Mouse (Mus musculus) c-Kit-negative CD71-positive TER-119-positive erythroid progenitor cells, embryonic 14.5 days (primary cell): Measurements from ENCODE around the gene Tfb2m.

Experiments used
- DNase-seq: peaks from one replicate; pipeline ENCODE4 v3.0.0-alpha.2; 2013; ENCODE audit warnings: low read depth, low spot score

Gene Tfb2m

DNA sequence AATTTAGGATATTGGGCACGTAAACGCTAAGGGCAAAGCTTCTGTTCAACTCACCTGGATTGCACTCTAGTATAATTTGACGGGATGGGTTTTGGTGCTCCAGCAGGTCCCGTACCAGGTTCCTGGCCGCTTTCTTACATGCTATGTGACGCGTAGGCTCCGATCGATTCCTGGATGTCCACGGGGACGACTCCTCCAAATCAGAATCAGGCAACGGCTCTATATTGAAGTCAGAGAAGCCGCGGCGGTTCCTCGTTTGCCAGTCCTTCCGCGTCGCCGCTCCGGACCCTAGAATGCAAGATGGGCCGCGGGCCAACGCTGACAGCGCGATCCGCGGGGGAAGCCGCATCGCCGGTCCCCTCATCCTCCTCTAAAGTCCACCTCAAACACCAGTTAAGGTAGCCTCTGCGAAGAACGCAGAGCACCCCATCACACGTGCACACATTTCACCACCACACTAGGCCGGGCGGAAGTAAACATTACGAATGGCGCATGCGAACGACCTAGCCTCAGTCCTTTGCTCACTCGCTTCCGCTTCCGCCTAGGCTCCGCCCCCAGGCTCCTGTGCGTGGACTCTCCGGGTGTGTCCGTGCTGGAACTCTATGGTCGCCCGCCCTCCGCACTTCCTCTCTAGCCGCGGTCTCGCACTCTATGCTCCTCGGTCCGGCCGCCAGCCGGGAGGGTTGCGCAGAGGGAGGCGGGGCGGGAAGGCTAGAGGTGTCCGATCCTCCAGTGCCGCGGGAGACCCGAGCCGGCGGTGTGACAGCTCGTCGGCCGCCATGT lies at the start of gene Tfb2m, which contains the start of gene Cnst:
Gene Tfb2m, minus strand, starts transcription at position 500 of the 783 bp plus-strand sequence.
Gene Cnst, plus strand, starts transcription at position 603 of the 783 bp plus-strand sequence.
- peak; percentile 92 for DNase-seq

DNA sequence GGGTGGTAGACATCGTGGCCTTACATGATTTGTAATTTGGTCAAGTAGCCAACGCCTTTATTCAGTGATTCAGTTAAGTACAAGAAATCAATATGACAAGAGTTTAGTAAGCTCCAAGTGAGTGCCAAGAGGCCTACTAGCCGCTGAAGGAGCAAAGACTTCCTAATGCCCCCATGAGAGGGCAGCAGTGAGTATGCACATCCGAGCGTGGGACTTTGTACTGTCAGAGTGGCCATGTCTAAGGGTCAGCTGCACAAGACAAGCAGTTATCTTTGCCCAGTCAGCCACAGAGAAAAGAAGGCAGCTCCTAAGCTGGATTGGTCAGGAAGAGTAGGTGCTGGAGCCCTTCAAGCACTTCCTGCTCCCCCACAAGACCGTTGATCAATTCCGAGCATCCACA lies 46.9 kb upstream of the Tfb2m start:
- no peak for DNase-seq

DNA sequence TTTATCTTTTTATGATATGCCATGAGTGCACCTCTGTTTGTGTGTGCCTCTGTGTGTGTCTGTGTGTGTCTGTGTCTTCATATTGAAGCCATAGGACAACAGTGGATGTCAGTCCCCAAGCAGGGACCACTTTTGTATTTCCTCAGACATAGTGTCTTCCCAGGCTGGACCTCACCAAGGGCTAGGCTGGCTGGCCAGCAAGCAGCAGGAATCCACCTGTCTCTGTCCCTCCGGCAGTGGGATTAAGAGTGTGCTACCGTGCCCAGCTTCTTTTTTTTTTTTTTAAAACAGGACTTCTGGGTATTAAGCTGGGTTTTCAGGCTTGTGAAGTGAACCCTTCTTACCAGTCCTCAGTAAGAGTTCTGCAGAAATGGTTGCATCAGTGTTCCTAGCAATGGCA lies 46.1 kb upstream of the Tfb2m start:
- DNase-seq = no peak

DNA sequence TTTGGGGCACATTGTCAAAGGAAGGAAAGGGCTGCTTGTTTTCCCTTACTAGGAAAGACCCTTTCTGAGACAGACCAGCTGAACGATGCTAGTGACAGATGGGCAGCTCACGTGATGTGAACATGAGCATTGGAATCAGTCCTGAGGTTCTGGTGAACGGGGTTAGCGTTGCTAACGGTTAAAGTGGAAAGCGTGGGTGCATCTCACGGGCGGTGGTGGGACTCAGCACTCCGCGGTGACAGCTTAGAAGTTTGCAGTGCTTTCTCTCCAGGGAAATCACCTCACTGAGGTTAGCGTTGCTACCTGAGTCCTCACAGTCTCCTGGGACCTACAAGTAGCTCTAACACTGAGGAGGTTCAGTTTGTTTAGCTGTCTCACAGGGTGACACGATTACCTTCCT lies 45.6 kb upstream of the Tfb2m start:
- no peak for DNase-seq

DNA sequence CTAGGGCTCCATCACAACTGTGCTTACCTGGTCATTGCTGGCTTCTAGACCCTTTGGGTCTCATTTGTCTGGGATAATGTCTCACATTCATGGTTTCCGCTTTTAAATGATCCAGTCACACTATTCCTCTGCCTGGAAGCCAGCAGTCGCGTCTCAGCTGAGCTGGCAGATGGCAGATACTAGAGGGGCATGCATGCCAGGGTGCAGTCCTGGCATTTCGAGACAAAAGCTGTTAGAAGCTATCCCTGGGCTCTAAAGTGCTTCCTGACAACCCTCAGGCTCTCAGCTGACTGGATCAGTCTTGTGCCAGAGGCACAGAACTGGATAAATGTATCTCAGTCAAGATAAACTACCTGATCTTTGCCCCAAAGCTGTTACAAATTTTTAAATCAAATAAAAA lies 42.2 kb upstream of the Tfb2m start:
- DNase-seq = no peak

DNA sequence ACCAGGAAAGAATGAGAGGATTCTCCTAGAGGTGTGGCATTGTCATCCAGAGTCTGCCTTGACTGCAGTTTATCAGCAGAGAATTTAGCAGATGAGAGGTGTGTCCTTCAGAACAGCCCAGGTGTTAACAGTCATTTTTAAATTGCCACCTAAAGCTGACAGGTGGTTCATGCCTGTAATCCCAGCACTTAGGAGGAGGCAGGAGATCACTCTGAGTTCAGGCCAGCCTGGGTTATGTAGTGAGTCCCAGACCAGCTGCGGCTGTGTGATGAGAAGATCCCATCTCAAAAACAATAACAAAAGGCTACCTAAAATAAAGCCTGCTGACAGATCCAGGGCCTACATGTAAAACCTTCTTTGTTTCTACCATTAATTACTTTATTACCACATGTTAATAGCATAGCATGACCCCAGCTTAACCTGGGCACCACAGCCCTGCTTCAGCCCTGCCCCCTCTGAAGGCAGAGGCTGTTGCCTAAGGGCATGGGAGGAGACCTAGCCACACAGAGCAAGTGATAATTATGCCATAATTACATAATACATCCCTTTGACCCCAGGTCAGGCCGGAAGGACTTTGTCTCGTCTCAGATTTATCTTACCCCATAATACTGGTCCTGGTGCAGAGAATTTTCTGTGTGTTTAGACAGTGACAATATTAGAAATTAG lies 40.5 kb upstream of the Tfb2m start:
- DNase-seq = no peak

DNA sequence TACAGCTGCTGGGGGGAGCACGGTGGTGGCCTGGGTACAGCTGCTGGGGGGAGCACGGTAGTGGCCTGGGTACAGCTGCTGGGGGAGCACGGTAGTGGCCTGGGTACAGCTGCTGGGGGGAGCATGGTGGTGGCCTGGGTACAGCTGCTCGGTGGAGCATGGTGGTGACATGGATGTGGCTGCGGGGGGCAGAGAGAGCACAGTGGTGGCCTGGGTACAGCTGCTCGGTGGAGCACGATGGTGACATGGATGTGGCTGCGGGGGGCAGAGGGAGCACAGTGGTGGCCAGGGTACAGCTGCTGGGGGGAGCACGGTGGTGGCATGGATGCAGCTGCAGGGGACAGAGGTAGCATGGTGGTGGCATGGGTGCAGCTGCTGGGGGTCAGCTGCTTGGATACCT lies 39.6 kb upstream of the Tfb2m start:
- no peak for DNase-seq

DNA sequence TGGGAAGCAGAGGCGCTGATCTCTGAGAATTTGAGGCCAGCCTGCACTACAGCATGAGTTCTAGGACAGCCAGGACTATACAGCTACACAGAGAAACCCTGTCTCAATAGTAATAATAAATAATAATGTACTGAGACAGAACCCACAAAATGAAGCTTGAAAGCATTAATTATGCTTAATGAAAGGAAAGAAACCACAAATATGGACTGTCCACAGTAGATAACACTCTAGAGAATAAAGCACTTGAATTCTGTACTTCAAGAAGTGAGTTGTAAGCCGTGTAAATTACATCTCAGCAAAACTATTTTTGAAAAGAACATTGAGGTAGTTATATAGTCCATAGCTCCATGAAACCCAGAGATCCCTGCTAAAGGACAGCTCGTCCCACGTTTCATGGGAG lies 38.2 kb upstream of the Tfb2m start:
- DNase-seq = no peak

DNA sequence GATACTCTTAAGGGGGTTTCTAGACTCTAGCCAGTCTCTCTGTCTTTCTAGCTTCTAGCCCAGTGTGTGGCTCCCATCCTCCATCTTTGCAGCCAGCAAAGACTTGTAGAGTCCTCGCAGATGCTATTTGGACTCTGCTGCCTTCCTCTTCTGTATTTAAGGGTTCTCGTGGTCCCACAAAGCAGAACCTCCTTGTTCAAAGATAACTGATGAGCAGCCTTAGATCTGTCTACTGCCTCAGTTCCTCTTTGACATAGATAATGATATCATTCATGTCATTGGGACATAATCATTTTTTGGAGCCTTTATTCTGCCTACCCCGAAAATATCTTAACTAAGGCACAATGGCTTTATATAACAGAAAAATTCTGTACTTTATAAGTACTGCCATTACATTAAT lies 37.0 kb upstream of the Tfb2m start:
- DNase-seq = no peak

DNA sequence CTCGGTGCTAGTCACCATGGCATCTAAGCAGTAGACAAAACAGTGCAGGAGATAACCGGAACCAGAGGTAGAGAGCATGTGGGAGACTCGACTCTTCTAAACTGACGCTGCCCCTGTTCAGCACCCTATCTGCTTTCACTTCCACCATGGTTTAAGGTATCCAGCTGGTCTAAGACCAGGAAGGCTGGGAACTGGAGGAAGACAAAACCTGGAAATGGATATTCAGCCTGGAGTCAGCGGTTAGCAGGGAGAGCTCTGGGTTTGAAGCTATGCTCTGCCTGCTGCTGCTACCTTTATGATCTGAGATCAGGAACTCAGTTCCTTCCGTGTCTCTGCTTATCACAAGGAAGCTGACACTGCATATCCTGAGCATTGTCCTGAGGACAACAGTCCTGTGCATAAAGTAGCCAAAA lies 36.0 kb upstream of the Tfb2m start:
- no peak for DNase-seq

DNA sequence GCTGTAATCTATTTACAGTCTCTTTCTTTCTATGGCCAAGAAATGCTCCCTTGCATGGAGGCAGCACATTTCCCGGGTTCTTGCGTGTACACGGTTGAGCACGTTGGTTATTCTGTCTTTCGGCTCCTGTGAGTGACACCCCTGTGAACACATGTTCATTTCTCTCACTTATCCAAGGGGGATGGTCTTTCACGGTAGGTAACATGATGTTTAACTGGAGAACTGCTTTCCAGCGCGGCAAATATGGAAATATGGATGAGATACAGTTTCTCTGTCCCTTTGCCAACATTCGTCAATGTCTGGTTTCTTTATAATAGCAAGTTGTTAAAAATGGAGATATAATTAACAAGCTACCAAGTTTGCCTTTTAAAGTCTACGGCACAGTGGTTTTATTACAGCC lies 35.4 kb upstream of the Tfb2m start:
- DNase-seq = no peak

DNA sequence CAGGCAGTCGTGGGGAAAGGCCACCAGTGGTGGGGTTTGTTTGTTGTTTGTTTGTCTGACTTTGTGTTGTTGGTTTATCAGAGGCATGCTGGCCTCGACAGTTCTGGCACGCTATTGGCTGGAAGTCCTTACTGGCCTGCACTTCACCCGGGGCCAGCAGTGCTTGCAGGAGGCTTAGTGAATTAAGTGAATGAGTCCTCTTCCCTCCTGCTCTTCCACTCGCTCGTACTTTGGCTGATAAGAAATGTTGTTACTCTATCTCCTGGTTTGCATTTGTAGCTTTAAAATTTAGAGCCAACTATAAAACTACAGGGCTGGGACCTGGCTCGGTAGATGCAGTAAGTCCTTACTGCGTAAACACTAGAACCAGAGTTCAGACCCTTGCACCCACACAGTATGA lies 34.1 kb upstream of the Tfb2m start:
- no peak for DNase-seq

DNA sequence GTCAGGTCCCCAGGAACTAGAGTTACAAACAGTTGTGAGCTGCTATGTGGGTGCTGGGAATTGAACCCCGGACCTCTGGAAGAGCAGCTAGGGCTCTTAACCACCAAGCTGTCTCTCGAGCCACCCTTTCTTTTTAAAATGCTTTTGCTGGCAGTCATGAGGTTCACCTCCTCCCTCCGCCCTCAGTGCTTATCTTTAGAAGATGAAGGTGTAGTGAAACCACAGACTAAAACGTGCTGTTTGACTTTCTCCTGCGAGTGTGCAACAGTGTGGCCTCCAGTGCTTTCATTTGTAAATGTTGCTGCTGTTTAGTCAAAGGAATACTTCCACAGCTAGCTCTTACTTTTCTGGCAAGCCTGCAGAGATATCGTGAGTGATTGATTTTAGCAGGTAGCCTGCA lies 32.6 kb upstream of the Tfb2m start:
- no peak for DNase-seq

DNA sequence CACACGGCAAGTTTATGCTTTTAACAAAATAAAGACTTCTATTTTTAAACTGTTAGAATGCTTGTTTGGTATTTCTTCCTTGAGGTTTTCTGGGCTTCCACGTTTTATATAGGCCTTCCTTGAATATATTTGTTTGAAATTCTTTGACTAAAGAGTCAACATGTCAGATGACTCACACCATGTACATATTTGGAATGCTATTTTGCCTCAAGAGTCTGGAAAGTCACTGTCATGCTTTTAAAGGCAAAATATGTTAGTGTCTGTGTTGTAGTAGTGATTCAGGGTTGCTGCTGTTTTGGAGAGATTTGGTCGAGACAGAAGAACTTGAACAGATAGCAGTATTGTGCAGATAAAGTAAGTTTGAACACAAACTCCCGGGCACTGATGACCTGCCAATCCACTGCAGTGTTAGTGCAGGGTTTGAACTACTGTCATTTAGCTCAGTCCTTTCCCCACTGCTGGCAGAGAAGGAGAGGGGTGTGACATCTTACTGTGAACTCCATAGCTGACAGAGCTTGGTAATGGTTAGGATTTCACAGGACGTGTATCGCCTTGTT lies 27.7 kb upstream of the Tfb2m start:
- DNase-seq = no peak

DNA sequence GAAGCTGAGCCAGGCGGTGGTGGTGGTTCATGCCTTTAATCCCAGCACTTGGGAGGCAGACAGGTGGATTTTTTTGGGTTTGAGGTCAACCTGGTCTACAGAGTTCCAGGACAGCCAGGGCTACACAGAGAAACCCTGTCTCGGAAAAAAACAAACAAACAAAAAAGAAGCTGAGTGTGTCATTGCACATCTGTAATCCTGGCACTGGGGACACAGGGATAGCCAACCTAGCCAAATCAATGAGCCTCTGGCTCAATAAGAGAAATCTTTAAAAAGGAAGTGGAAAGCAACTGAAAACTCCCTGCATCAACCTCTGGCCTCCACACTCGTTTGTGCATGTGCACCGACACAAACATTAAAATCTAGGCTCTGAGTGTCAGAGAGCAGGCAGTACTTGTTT lies 25.6 kb upstream of the Tfb2m start:
- no peak for DNase-seq

DNA sequence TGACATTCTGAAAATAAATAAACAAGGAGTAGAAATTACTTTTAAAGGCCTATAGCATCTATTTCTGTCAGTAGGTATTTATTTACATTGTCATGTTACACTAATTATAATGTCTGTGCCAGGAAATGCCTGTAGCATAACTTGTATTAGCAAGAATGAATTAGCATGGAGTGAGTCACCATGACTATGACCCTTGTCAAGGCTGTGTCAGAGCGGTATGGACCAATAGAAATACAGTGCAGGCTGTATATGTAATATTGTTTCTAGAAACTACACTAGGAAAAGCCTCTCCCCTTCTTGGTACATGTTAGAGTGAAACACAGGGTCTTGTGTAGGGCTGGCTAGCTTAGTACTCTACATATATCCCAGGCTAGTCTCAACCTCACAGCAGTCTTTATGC lies 24.4 kb upstream of the Tfb2m start:
- no peak for DNase-seq

DNA sequence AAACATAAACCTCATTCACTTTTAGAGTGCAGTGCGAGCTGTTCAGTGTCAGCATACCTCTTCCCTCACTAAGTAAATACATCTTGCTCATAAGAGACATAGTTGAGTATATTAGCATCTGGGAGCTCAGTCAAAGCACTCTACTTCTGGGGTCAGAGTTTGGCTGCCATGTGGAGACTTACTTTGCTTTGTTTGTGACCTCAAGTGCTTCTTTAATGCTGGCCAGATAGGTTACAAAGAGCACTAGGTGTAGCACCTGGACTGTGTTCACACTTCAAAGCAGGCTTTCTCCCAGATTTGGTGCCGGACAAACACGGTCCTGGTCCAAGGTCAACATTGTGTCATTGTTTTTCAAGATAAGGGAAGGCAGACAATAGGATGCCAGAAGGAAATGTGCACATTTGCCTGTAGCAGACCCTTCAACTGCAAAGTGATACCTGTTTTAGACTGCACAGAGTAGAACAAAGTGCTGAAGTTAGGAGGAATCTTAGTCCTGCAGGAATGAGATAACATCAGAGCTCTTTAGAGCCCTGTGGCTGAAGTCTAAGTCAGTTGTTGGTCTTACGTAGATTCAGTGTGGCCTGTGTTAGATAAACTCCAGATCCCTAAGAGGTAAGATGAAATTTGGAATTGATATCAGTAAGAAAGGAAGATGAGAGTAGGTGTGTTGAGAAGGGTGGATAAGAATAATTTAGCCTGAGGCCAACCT lies 22.8 kb upstream of the Tfb2m start:
- DNase-seq = no peak

DNA sequence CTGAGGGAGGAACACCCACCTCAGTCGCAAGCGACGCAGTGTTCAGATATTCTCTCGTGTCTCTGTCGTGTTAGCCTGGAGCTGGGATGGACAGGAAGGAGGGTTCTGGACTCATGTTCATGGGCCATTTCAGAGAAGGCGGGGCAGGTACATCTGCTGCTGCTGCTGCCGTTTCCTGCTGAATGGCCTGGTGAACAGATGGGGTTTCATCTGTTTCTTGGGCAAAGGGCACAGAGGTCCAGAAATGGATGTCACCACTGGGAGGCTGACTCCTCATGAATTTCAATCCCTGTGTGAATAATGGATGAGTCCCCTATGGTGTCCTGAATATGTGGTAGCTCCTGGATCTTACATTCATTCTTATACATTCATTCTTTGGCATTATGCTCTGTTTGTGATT lies 21.5 kb upstream of the Tfb2m start:
- no peak for DNase-seq

DNA sequence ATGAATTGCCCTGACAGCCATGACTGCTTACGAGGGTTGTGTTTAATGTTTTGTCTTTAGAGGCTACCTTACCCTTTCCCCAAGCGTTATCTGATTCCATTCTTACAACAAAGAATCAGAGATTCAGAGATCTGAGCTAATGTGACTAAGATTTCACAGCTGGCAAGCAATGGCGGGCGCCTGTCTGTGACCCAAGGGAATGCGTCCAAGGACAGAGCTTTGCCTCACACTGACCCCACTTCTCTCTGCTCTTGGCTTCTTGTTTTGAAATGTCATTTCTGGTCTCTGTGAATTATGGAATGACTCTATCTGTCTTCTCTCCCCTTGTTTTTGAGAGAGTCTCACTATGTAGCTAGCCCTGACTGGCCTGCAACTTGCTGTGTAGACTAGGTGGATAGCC lies 17.9 kb upstream of the Tfb2m start:
- DNase-seq = no peak

DNA sequence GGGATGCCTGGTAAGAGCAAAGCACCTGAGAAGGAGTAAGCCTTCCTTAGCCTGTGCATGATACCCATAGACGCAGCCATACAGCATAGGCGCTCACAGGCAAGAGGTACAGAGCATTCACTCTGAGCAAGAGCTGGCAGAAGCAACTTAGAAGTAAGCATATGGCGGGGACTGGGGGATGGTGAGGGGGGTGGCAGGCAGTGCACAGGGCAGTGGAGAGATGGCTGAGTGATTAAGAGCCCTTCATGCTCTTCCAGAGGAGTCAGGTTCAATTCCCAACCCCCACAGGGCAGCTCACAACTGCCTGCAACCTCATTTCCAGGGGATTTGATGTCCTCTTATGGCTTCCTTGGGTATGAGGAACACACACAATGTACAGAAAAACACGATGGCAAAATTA lies 17.1 kb upstream of the Tfb2m start:
- no peak for DNase-seq

DNA sequence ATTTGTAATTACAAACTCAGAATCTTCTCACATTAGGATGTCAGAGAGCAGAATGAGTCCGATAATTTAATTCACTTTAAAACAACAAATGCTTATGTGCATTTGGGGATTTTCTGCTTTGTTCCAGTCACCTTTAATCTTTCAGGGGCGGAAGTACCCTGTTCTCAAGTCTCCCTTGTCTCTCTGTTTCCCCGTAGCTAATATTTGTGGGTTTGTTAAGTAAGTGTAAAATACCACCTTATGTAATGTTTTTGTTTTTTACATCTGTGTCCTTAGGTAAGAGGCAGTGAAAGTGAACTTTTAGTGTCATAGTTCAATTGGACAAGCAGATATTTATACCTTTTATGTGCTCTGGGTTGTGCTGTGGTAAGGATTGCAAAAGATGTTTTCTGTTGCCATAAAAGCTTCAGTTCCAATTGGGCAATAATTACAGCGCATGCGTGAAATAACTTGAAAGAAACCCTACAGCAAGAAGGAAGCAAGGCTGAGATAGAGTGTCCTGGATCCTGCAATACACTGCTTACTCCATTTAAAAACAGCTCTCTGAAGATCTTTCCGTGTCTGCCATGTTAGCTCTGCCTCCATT lies 14.9 kb upstream of the Tfb2m start:
- no peak for DNase-seq
